Mouse (Mus musculus) CH12.LX (cell line): ENCODE results near the gene Mgll.

Source experiments
- CTCF ChIP-seq, 2 experiments: IDR thresholded peaks in 1 of 2; conservative IDR thresholded peaks in 1 of 2; 2 replicates each; pipeline ENCODE4 v1.5.1; 2011 to 2012; ENCODE audit warnings: low read depth in 2 of 2, low read length in 2 of 2, improper control_type of control experiment in 1 of 2, inconsistent platforms in 1 of 2, mild to moderate bottlenecking in 1 of 2, moderate library complexity in 1 of 2
- JUND ChIP-seq: conservative IDR thresholded peaks from 2 replicates; pipeline ENCODE4 v1.6.1; 2011; ENCODE audit warnings: low read depth, low read length, improper control_type of control experiment
- KAT2A ChIP-seq: IDR thresholded peaks from 2 replicates; pipeline ENCODE4 v1.6.1; 2012; ENCODE audit warnings: low read length, improper control_type of control experiment, inconsistent platforms; ENCODE audit not compliant: insufficient replicate concordance
- NRF1 ChIP-seq: IDR thresholded peaks from 2 replicates; pipeline ENCODE4 v1.6.1; 2014; ENCODE audit warnings: low read depth, mild to moderate bottlenecking, inconsistent platforms, low read length, improper control_type of control experiment, moderate library complexity
- POLR2A ChIP-seq: IDR thresholded peaks from 2 replicates; pipeline ENCODE4 v1.6.1; 2011; ENCODE audit warnings: low read depth, mild to moderate bottlenecking, improper control_type of control experiment, low read length
- POLR2AphosphoS2 ChIP-seq: IDR thresholded peaks from 2 replicates; pipeline ENCODE4 v1.6.1; 2011; ENCODE audit warnings: low read depth, low read length, improper control_type of control experiment
- RCOR1 ChIP-seq: conservative IDR thresholded peaks from 2 replicates; pipeline ENCODE4 v1.6.1; 2012; ENCODE audit warnings: low read depth, mild to moderate bottlenecking, inconsistent platforms, low read length, improper control_type of control experiment
- SIN3A ChIP-seq: IDR thresholded peaks from 2 replicates; pipeline ENCODE4 v1.6.1; 2012; ENCODE audit warnings: low read length, improper control_type of control experiment, inconsistent platforms
- SMC3 ChIP-seq: IDR thresholded peaks from 2 replicates; pipeline ENCODE4 v1.6.1; 2011; ENCODE audit warnings: low read depth, low read length, improper control_type of control experiment
- UBTF ChIP-seq: IDR thresholded peaks from 2 replicates; pipeline ENCODE4 v1.6.1; 2012; ENCODE audit warnings: low read depth, mild to moderate bottlenecking, inconsistent platforms, low read length, improper control_type of control experiment, moderate library complexity
- USF1 ChIP-seq: IDR thresholded peaks from 2 replicates; pipeline ENCODE4 v1.6.1; 2014; ENCODE audit warnings: low read depth, mild to moderate bottlenecking, inconsistent platforms, low read length, improper control_type of control experiment
- ZC3H11A ChIP-seq: IDR thresholded peaks from 2 replicates; pipeline ENCODE4 v1.6.1; 2012; ENCODE audit warnings: low read depth, mild to moderate bottlenecking, inconsistent platforms, low read length, improper control_type of control experiment

GRCm38 (mm10) chr6:88835047-88835446, 110.8 kb downstream of the Mgll start:
- no peak for TF ChIP-seq CTCF (conservative IDR thresholded peaks at IDR 0.05 in 1 of 2, IDR thresholded peaks at IDR 0.05 in 1 of 2; ENCODE audit: low read depth in 2 of 2, low read length in 2 of 2)
- no peak for TF ChIP-seq RCOR1
- no peak for TF ChIP-seq SIN3A
- TF ChIP-seq POLR2A = no peak
- no peak for TF ChIP-seq USF1
- no peak for TF ChIP-seq ZC3H11A
- no peak for TF ChIP-seq SMC3
- TF ChIP-seq KAT2A = no peak
- TF ChIP-seq POLR2AphosphoS2 = no peak
- no peak for TF ChIP-seq UBTF
- no peak for TF ChIP-seq NRF1
- no peak for TF ChIP-seq JUND
